Mouse (Mus musculus) bone marrow, adult 2 months (tissue): ENCODE measurements at regions not wholly inside any gene's neighbourhood (a gene's known extent, or its start where the extent isn't known, plus 50 kb on each side); places are given as distances from the start of the nearest gene placed in this dataset.

Experiments used
- H3K27ac ChIP-seq: fragments of 200-500 bp; 2 replicates; pipeline ENCODE4 v1.5.1; 2012; ENCODE audit warnings: low read depth, mild to moderate bottlenecking, control low read depth, inconsistent platforms, low read length; ENCODE audit not compliant: control insufficient read depth, poor library complexity, insufficient read depth
- H3K4me1 ChIP-seq: fragments of 200-500 bp; 2 replicates; pipeline ENCODE4 v1.6.1; 2011; ENCODE audit warnings: low read length; ENCODE audit not compliant: control insufficient read depth, insufficient read depth
- H3K4me3 ChIP-seq: fragments of 200-500 bp; replicated peaks from 2 replicates; pipeline ENCODE3; 2011; ENCODE audit warnings: mild to moderate bottlenecking, low read depth, low read length, control low read depth; ENCODE audit not compliant: control insufficient read depth
- CTCF ChIP-seq: fragments of 200-500 bp; IDR thresholded peaks from 2 replicates; pipeline ENCODE4 v1.5.1; 2011; ENCODE audit warnings: low read length, control low read depth; ENCODE audit not compliant: control insufficient read depth, insufficient read depth
- POLR2A ChIP-seq: fragments of 200-500 bp; IDR thresholded peaks from 2 replicates; pipeline ENCODE4 v1.6.1; 2011; ENCODE audit warnings: low read depth, mild to moderate bottlenecking, control low read depth, low read length, borderline replicate concordance; ENCODE audit not compliant: control insufficient read depth
- WGBS: fragments of 180-500 bp; shearing (Covaris S2); methylation state at CpG from one replicate; pipeline ENCODE4 v1.1.7; 2018; 5-methylcytosine and 5-hydroxymethylcytosine counted together

DNA sequence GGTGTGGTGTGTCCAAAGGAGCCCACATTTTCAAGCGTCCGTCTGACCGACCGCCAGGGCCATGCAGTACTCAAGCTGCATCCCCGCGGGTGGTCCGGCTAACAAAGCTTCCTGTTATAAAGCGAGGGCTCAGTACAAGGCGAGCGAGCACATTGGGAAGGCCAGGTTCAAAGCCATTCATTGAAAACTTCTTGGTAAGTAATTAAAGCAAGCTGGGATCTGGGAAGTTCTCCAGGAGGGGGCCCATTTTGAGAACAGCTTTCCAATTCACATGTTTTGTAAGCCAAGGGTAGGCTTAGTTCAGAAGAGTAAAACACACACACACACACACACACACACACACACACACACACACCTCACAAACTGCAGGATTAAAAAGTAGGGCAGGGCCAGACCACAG is 57.3 kb upstream of the Prep start:
- TF ChIP-seq CTCF = no peak
- no peak for TF ChIP-seq POLR2A
- WGBS = 89% methylated on average over 10 of the region's 10 CpGs
- Histone ChIP-seq H3K27ac (no peak overlapping the region), H3K4me3 (no peak overlapping the region), H3K4me1 (no peaks in the 10 kb centered on the region; the same call in 1 of the 2 replicates)

DNA sequence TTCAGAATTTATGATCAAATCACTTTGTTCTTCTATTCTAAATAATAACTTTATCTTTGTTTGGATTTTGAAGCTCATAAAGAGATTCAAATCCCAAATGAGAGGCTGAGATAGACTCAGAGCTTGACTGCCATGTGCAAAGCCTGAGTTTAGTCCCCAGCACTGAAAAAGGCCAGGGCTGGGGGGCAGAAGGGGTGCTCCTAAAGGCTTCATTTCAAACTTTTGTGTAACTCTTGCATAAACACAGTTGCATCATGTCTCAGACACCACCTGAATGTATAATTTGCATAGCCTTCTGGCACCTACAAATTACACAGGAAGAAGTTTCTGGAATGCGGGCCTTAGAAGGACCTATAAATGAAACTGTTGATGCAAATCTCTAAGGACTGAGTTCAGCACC is 57.8 kb upstream of the Prep start:
- 86% methylated on average over 1 of the region's 1 CpGs for WGBS
- TF ChIP-seq CTCF (no peak), POLR2A (no peak)
- H3K4me3 ChIP-seq = no peak overlapping the region
- H3K27ac ChIP-seq = no peak overlapping the region
- H3K4me1 ChIP-seq = no peaks in the 10 kb centered on the region; the same call in 1 of the 2 replicates

DNA sequence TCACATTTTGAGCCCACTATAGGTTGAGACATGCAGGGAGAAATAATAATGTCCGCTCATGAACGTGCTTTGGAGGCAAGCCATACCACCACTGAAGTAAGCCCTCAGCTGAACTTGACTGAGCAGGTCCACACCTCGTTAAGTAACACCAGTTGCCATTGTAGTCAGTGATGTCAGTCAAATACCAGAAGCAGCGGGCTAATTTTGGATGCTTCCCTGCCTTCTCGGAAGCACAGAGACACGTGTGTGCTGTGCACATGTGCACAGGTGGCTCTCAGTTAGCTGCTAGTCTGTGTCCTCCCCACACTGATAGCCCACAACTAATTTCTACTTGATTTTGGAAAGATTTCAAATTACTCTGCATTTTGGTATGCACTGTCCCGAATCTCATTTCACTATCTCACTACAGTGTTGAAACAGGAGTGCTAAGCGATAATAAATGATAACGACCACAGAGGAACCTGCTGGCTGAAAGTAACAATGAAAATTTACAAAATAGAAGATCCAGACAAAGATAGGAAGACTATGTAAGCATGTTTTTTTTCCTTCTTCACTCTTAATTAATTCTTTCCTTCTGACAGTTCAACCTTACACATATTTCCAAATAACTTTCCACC is 62.9 kb upstream of the Prep start:
- Histone ChIP-seq H3K4me1 (no peaks in the 10 kb centered on the region; the same call in 1 of the 2 replicates), H3K4me3 (no peak overlapping the region), H3K27ac (no peak overlapping the region)
- TF ChIP-seq CTCF (no peak), POLR2A (no peak)
- 60% methylated on average over 9 of the region's 9 CpGs for WGBS

DNA sequence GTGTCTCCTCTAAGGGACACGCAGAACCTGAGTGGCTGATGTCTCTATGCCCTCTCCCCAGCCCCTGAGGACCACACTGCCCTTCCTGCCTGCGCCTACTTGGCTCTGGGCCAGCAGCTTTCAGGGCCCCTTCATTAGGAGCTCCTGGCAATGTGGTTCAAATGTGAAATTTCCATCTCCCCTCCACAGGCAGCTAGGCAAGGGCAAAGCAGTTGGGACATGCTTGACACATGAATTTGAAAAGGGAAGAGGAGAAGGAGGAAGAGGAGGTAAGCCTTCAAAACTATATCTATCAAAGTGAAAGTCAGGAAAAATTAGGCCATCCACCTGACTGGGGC is 63.7 kb upstream of the Prep start:
- TF ChIP-seq CTCF (no peak), POLR2A (no peak)
- H3K4me3 ChIP-seq = peak overlapping the region; percentile 18
- WGBS = 9% methylated on average over 2 of the region's 2 CpGs
- no peak overlapping the region for H3K27ac ChIP-seq
- H3K4me1 ChIP-seq = no peaks in the 10 kb centered on the region; the same call in 1 of the 2 replicates

DNA sequence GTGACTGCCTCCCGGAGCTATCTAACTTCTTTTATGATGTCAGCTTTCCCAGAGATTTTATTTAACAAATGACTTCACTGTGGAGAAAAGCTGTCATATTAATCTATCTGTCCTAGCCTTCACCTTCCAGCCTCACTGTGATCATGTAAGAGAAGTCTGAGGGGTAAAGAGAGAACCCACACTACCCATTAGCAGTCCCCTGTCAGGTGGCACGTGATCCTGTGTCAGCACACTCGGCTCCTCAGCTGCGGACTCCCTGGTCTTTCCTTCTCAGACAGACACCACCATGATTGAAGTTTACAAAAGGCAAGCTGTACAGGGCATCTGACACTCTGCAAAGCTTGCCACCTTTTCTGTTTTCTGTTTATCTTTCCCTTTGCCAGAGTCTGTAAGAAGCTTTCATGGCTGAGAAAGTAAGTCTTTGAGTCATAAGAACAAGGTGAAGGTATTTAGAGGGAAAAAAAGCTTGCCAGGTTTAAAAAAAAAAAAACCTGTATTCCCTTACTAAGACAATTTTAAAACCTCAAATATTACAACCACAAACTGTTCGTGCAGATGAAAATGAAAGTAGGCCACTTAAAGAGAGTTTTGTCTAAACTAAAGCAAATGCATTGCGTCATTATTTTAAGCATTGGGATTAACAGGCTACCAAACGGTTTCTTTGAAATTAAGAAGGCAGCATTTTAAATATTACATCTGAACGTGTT is 64.2 kb upstream of the Prep start:
- Histone ChIP-seq H3K4me1 (no peaks in the 10 kb centered on the region; the same call in 1 of the 2 replicates), H3K4me3 (no peak overlapping the region), H3K27ac (no peak overlapping the region)
- TF ChIP-seq POLR2A = no peak
- TF ChIP-seq CTCF = no peak
- WGBS = 17% methylated on average over 8 of the region's 8 CpGs

DNA sequence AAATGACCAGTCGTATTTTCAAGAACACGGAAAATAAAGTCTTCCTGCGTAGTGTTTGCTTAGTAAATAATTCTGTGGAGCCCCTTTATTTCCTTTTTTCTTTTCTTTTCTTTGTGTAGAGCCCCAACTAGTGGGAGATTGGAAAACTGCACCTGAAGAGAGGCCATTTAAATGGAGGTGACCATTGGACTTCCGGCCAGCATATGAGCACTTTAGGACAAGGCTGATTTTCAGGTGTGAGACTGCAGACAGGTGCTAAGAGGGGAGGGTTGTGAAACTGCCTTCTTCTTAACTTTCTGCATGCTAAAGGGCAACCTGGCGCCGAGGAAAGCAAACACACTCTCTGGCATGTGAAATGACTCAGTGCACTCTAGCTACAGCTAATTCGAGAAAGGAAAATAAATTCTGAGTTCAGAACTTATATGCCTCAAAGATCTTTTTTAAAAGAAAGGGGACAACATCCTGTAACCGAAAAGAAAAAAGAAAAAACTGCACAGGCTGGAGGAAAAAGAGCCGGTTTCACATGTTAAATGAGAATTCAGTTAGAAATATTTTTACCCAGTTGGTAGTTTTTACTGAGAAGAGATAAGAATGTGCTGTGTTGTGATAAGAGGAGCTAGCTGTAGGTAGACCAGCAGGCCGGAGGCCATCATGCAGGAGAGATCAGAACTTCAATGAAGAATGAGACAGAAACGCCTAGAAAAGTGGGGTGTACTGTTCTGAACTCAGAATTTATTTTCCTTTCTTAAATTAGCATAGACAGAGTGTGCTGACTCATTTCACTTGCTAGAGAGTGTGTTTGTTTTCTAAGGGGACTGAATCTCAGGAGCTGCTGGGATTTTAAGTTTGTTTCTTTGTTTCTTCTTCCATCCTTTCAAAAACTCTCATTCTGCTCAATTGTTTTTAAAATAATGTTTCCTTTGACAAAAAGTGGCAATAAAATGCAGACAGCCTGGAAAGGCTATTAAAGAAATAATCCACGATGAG is 65.8 kb upstream of the Prep start:
- 37% methylated on average over 12 of the region's 12 CpGs for WGBS
- Histone ChIP-seq H3K4me3 (no peak overlapping the region), H3K27ac (no peak overlapping the region), H3K4me1 (no peaks in the 10 kb centered on the region; the same call in none of the 2 replicates)
- TF ChIP-seq CTCF = 0 out of 2 replicates have a peak, but pooled peaks have one; percentile 6
- TF ChIP-seq POLR2A = no peak

DNA sequence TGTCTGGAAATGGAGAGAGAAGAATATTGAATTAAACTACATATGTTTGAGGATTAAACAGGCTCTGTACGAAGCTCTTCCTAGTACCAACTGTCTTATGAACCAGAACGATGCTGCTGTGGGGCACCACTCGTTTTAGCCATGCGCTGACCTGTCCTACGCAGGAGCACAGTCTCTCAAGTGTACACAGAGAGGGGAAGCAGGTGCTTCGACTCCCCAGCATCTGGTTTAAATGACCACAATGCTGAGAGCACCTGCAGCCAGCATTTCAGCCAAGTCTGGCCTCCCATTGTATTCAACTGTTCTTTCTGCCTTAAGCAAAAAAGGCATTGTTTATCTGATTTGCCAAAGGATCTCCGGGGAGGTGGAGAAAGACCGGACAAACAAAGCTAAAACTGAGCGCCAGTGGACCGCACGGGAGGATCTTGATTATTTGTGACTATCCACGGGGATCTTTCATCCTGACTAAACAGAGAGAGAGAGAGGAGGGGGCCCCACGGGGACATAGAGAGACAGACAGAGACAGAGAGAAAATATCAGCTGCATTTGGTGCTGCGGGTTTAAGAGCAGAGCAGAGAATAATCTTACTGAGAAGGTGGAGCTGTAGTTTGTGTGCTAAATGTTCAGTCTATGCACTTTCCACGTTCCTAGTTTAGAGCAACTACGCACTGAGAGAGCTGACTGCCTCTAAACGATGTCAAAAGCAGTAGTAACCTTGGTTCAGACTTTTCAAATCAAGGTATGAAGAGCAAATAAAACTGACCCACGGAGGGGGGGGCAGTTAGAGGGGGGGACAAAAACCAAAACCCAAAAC is 66.8 kb upstream of the Prep start:
- Histone ChIP-seq H3K4me1 (no peaks in the 10 kb centered on the region; the same call in none of the 2 replicates), H3K4me3 (no peak overlapping the region), H3K27ac (no peak overlapping the region)
- WGBS = 20% methylated on average over 18 of the region's 18 CpGs
- TF ChIP-seq POLR2A (no peak), CTCF (no peak)

DNA sequence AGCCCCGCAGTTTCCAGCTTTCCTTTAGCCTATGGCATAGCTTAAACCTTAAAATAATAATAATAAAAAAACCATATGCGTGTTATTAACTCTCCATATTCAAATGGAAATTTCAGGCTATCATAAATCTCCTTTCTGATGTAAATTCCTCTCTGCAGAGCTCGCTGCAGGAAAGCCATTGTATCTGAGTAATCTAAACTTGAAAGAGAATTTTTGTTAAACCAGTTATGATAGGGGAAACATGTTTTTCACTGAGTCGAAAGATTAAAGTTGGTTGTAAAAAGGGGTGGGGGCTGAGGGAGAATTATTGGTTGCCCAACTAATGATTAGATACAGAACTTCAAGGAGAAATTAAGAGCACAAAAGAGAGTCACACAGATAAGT is 69.1 kb upstream of the Prep start:
- Histone ChIP-seq H3K4me3 (no peak overlapping the region), H3K4me1 (no peaks in the 10 kb centered on the region; the same call in none of the 2 replicates), H3K27ac (no peak overlapping the region)
- TF ChIP-seq POLR2A = no peak
- no peak for TF ChIP-seq CTCF
- WGBS = 18% methylated on average over 4 of the region's 4 CpGs
